In the genomic region with DNA sequence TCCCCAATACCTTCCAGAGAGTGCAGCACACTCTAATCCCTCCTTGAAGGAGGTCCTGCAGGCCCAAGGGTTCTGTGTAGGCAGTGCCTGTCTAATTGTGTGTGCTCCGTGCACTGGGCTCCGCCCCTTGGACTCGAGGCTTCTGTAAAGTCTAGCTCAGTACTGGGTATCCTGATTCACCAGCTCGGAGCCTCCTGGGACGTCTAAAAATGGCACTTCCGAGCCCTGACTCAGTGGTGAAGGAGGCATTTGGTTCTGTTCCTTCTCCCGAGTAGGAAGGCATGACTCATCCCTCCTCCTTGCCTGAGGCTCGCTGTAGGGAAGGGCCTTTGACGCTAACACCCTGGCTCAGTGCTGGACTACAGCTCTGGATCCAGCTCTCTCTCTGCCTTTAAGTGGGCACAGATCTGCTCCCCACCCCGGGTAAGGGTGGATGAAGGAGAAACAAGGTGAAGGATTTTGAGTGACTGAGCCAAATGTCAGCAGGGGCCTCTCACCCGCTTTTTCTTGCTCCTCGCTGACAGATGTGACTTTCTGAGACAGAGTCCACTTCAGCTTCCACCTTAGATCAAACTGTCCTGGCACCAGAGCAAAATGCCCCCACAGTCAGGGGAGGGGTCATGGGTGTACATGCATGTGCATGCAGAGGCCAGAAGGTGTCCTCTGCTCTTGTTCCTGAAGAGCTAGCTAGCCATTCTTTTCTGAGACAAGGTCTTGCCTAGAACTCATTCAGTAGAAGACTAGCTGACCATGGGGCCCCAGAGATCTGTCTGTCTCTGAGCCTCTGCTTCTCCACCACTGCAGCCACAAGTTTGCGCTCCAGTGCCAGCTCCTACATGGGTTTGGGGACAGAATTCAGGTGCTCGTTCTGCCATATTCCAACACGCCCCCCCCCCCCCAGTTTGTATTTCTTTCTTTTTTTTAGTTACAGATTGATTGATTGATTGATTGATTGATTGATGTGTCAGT, we compare ENCODE assay signal across 8 mouse cellular contexts.
DNase-seq lines count a peak whose midpoint lies in the region; ATAC-seq lines count a peak whose summit lies in the region.

No protein-coding gene starts in this region.

- ATAC-seq in cerebellum, adult (ENCODE audit: insufficient number of reproducible peaks, low FRiP score, low TSS enrichment), result peak; percentile 46

- intact Hi-C loops in gastrocnemius, postnatal 36 days (cut with DNase I), result no loop called here

- DNase-seq in cerebellum, postnatal 4 days (ENCODE audit: low spot score in 2 of 2), result no peak
- DNase-seq in urinary bladder, adult 18-20 months (ENCODE audit: low spot score in 2 of 2), result peak; percentile 44 to 64
- DNase-seq in urinary bladder, adult 2 months (ENCODE audit: low spot score), result no peak
- DNase-seq in gastrocnemius, postnatal 36 days, result peak; percentile 40 to 44
- peak; percentile 19 for DNase-seq in kidney, postnatal 14 days
- peak; percentile 40 for DNase-seq in lung, postnatal 10 days
- DNase-seq in telencephalon, adult 2 months (ENCODE audit: low read depth, low spot score), result peak; percentile 94

Comparison
In these comparisons a context has a peak if more than half of its experiments do, and no peak if none do; other contexts are left out.
1. DNase-seq: peak in urinary bladder, adult 18-20 months (2 of 2), gastrocnemius, postnatal 36 days (2 of 2), kidney, postnatal 14 days (single experiment), lung, postnatal 10 days (single experiment) and telencephalon, adult 2 months (single experiment); none in cerebellum, postnatal 4 days (0 of 2) and urinary bladder, adult 2 months (single experiment).